Mouse (Mus musculus) CH12.LX (cell line): Measurements from ENCODE around the gene Ciz1.

Experiments used
- BHLHE40 ChIP-seq: IDR thresholded peaks from 2 replicates; pipeline ENCODE4 v1.6.1; 2011; ENCODE audit warnings: mild to moderate bottlenecking, low read depth, low read length, improper control_type of control experiment
- CHD1 ChIP-seq: IDR thresholded peaks from 2 replicates; pipeline ENCODE4 v1.6.1; 2012; ENCODE audit warnings: low read depth, low read length, improper control_type of control experiment, inconsistent platforms
- CHD2 ChIP-seq: IDR thresholded peaks from 2 replicates; pipeline ENCODE4 v1.6.1; 2011; ENCODE audit warnings: low read length, improper control_type of control experiment
- CTCF ChIP-seq, 2 experiments: IDR thresholded peaks in 1 of 2; conservative IDR thresholded peaks in 1 of 2; 2 replicates each; pipeline ENCODE4 v1.5.1; 2011 to 2012; ENCODE audit warnings: low read depth in 2 of 2, low read length in 2 of 2, improper control_type of control experiment in 1 of 2, inconsistent platforms in 1 of 2, mild to moderate bottlenecking in 1 of 2, moderate library complexity in 1 of 2
- EP300 ChIP-seq: IDR thresholded peaks from 2 replicates; pipeline ENCODE4 v1.6.1; 2011; ENCODE audit warnings: low read length, improper control_type of control experiment
- MAFK ChIP-seq: IDR thresholded peaks from 2 replicates; pipeline ENCODE4 v1.6.1; 2011; ENCODE audit warnings: low read length, improper control_type of control experiment; ENCODE audit not compliant: insufficient replicate concordance
- MAZ ChIP-seq: IDR thresholded peaks from 2 replicates; pipeline ENCODE4 v1.6.1; 2012; ENCODE audit warnings: low read depth, mild to moderate bottlenecking, inconsistent platforms, low read length, improper control_type of control experiment, moderate library complexity
- NRF1 ChIP-seq: IDR thresholded peaks from 2 replicates; pipeline ENCODE4 v1.6.1; 2014; ENCODE audit warnings: low read depth, mild to moderate bottlenecking, inconsistent platforms, low read length, improper control_type of control experiment, moderate library complexity
- POLR2A ChIP-seq: IDR thresholded peaks from 2 replicates; pipeline ENCODE4 v1.6.1; 2011; ENCODE audit warnings: low read depth, mild to moderate bottlenecking, improper control_type of control experiment, low read length
- ZC3H11A ChIP-seq: IDR thresholded peaks from 2 replicates; pipeline ENCODE4 v1.6.1; 2012; ENCODE audit warnings: low read depth, mild to moderate bottlenecking, inconsistent platforms, low read length, improper control_type of control experiment
- ZKSCAN1 ChIP-seq: IDR thresholded peaks from 2 replicates; pipeline ENCODE4 v1.6.1; 2012; ENCODE audit warnings: low read depth, inconsistent platforms, low read length, improper control_type of control experiment, borderline replicate concordance
- ZMIZ1 ChIP-seq: IDR thresholded peaks from 2 replicates; pipeline ENCODE4 v1.6.1; 2012; ENCODE audit warnings: low read depth, mild to moderate bottlenecking, inconsistent platforms, low read length, improper control_type of control experiment

- no peak for TF ChIP-seq MAZ
- TF ChIP-seq CTCF (conservative IDR thresholded peaks at IDR 0.05 in 1 of 2, IDR thresholded peaks at IDR 0.05 in 1 of 2; ENCODE audit: low read depth in 2 of 2, low read length in 2 of 2) = no peak
- TF ChIP-seq EP300 = no peak
- no peak for TF ChIP-seq CHD1
- TF ChIP-seq POLR2A = no peak
- TF ChIP-seq BHLHE40 = no peak
- no peak for TF ChIP-seq MAFK
- TF ChIP-seq ZMIZ1 = no peak
- no peak for TF ChIP-seq ZKSCAN1
- no peak for TF ChIP-seq NRF1
- no peak for TF ChIP-seq CHD2
- TF ChIP-seq ZC3H11A = no peak
These were observed 46.0 kb upstream of the Ciz1 start for GRCm38 (mm10) chr2:32306176-32306575.
